Mouse (Mus musculus): ENCODE results near the gene Crat. TPM values are rescaled to one million over a fixed set of nuclear protein-coding genes. Genes with fewer than 3 reads are reported as not detected.

Gene Crat
- polyA plus RNA-seq, 1 experiment from 2014 or later = 61.5 TPM

DNA sequence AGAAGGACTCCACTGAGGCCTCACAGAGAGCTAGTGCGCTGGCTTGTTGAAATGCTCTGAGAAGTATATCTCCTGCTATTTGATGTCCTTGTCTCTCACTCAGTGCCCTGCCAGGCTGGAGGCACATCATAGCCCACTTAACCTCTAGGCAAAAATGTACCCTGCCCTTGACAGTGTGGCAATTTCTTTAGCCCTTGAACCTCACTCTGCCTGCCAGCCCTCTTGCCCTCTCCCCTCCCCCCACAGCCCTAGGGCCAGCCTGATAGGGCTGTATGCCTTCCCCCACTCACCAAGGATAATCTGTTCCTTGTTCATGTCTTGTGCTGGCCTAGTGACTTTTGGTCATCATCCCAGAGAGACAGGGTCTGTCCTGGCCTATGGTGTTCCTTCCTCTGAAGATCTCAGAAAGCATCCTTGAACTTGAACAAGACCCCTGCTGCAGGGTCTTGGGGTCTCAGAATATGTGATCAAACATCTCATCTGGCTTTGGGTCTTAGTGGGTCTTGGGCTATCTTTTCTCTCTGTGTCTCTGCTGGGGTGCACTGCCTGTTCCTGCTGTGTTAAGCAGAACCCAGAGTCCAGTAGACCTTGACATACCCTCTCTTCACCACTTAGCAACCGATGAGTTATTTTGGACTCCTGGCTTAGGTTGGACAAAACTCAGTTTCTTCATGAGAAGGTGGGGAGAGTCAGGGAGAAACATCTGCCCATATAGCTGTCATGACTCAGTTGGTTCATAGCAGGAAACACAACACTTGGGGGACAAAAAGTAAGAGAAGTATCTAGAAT is 50.1 kb downstream of the Crat start:
- no peaks in the 10 kb centered on the region for H3K27me3 ChIP-seq (ENCODE audit: control insufficient read depth, insufficient read depth, low read length)
- H3K9me3 ChIP-seq (replicated peaks; ENCODE audit: control insufficient read depth, low read length) = no peaks in the 10 kb centered on the region; the same call in 1 of the 2 replicates
- no peak overlapping the region; the same call in 1 of the 2 replicates for H3K27ac ChIP-seq (ENCODE audit: low read depth, low read length)
- H3K4me2 ChIP-seq = peak overlapping the region; percentile 85
- 82% methylated on average over 2 of the region's 2 CpGs for WGBS (ENCODE audit: insufficient replicate concordance)
- H3K36me3 ChIP-seq (ENCODE audit: control insufficient read depth, insufficient read depth, low read length) = peaks cover 26% of the 10 kb centered on the region
- H3K9ac ChIP-seq (ENCODE audit: low read depth, low read length) = peak overlapping the region; percentile 90
- ATAC-seq (replicated peaks; ENCODE audit: insufficient number of reproducible peaks, low FRiP score, low TSS enrichment) = no peak
- H3K4me1 ChIP-seq (ENCODE audit: control insufficient read depth, insufficient read depth, low read length) = peaks cover 15% of the 10 kb centered on the region
- H3K4me3 ChIP-seq (ENCODE audit: low read depth, low read length) = peak overlapping the region; percentile 98

GRCm38 (mm10) chr2:30363773-30364650 is 51.6 kb downstream of the Crat start, which contains the start of gene Miga2:
Gene Miga2, plus strand, starts transcription at chr2:30364233.
- peak within 1 kb of the TSS; percentile 87 for H3K27ac ChIP-seq (ENCODE audit: low read depth, low read length)
- peak; percentile 98 for ATAC-seq (replicated peaks; ENCODE audit: insufficient number of reproducible peaks, low FRiP score, low TSS enrichment)
- H3K9me3 ChIP-seq (replicated peaks; ENCODE audit: control insufficient read depth, low read length) = no peaks in the 10 kb centered on the region; the same call in 1 of the 2 replicates
- H3K4me3 ChIP-seq (ENCODE audit: low read depth, low read length) = peak within 1 kb of the TSS; percentile 98
- peaks cover 15% of the 10 kb centered on the region for H3K4me1 ChIP-seq (ENCODE audit: control insufficient read depth, insufficient read depth, low read length)
- peak within 1 kb of the TSS; percentile 85 for H3K4me2 ChIP-seq
- H3K36me3 ChIP-seq (ENCODE audit: control insufficient read depth, insufficient read depth, low read length) = peaks cover 12% of the 10 kb centered on the region
- no peaks in the 10 kb centered on the region for H3K27me3 ChIP-seq (ENCODE audit: control insufficient read depth, insufficient read depth, low read length)
- peak within 1 kb of the TSS; percentile 90 for H3K9ac ChIP-seq (ENCODE audit: low read depth, low read length)
- WGBS (ENCODE audit: insufficient replicate concordance) = under 1% methylated on average over 54 of the region's 54 CpGs

DNA sequence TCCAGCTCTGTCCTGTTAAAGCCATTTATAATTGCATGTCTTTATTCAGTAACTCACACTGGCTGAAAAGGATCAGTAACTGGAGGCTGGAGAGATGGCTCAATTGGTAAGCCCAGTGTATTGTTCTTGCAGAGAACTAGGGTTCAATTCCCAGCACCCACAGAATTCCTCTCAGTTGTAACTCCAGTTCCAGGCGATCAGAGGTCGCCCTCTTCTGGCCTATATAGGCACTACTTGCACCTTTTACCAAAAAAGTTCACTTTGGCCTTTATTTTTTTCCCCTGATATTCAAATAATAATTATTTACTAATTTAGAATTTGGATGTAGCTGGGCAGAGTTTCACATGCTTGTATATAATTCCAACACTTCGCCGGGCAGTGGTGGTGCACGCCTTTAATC is 52.7 kb downstream of the Crat start:
- Histone ChIP-seq H3K36me3 (ENCODE audit: control insufficient read depth, insufficient read depth, low read length) (peaks cover 9% of the 10 kb centered on the region), H3K9me3 (replicated peaks; ENCODE audit: control insufficient read depth, low read length) (no peaks in the 10 kb centered on the region; the same call in 1 of the 2 replicates), H3K4me1 (ENCODE audit: control insufficient read depth, insufficient read depth, low read length) (peaks cover 24% of the 10 kb centered on the region), H3K27ac (ENCODE audit: low read depth, low read length) (no peak overlapping the region), H3K4me2 (no peak overlapping the region), H3K27me3 (ENCODE audit: control insufficient read depth, insufficient read depth, low read length) (no peaks in the 10 kb centered on the region), H3K4me3 (ENCODE audit: low read depth, low read length) (no peak overlapping the region), H3K9ac (ENCODE audit: low read depth, low read length) (no peak overlapping the region)
- ATAC-seq (replicated peaks; ENCODE audit: insufficient number of reproducible peaks, low FRiP score, low TSS enrichment) = no peak
- WGBS (ENCODE audit: insufficient replicate concordance) = 71% methylated on average over 5 of the region's 5 CpGs

GRCm38 (mm10) chr2:30360626-30361025 is 55.0 kb downstream of the Crat start:
- Histone ChIP-seq H3K4me2 (no peak overlapping the region), H3K36me3 (ENCODE audit: control insufficient read depth, insufficient read depth, low read length) (no peaks in the 10 kb centered on the region), H3K4me3 (ENCODE audit: low read depth, low read length) (no peak overlapping the region), H3K27ac (ENCODE audit: low read depth, low read length) (no peak overlapping the region), H3K9me3 (replicated peaks; ENCODE audit: control insufficient read depth, low read length) (no peaks in the 10 kb centered on the region; the same call in 1 of the 2 replicates), H3K4me1 (ENCODE audit: control insufficient read depth, insufficient read depth, low read length) (peaks cover 41% of the 10 kb centered on the region), H3K9ac (ENCODE audit: low read depth, low read length) (no peak overlapping the region), H3K27me3 (ENCODE audit: control insufficient read depth, insufficient read depth, low read length) (no peaks in the 10 kb centered on the region)
- WGBS (ENCODE audit: insufficient replicate concordance) = 76% methylated on average over 10 of the region's 10 CpGs
- no peak for ATAC-seq (replicated peaks; ENCODE audit: insufficient number of reproducible peaks, low FRiP score, low TSS enrichment)

GRCm38 (mm10) chr2:30358533-30359531 is 56.8 kb downstream of the Crat start, which contains the start of gene Sh3glb2:
Gene Sh3glb2, minus strand, starts transcription at chr2:30359337.
- H3K4me1 ChIP-seq (ENCODE audit: control insufficient read depth, insufficient read depth, low read length) = peaks cover 36% of the 10 kb centered on the region
- ATAC-seq (replicated peaks; ENCODE audit: insufficient number of reproducible peaks, low FRiP score, low TSS enrichment) = peak; percentile 70
- H3K4me3 ChIP-seq (ENCODE audit: low read depth, low read length) = peak within 1 kb of the TSS; percentile 89
- no peaks in the 10 kb centered on the region for H3K27me3 ChIP-seq (ENCODE audit: control insufficient read depth, insufficient read depth, low read length)
- peak within 1 kb of the TSS; percentile 95 for H3K4me2 ChIP-seq
- peak within 1 kb of the TSS; percentile 85 for H3K9ac ChIP-seq (ENCODE audit: low read depth, low read length)
- peaks cover 1% of the 10 kb centered on the region; the same call in 1 of the 2 replicates for H3K36me3 ChIP-seq (ENCODE audit: control insufficient read depth, insufficient read depth, low read length)
- WGBS (ENCODE audit: insufficient replicate concordance) = 3% methylated on average over 51 of the region's 73 CpGs
- H3K27ac ChIP-seq (ENCODE audit: low read depth, low read length) = peak within 1 kb of the TSS; percentile 24
- H3K9me3 ChIP-seq (replicated peaks; ENCODE audit: control insufficient read depth, low read length) = no peaks in the 10 kb centered on the region; the same call in 1 of the 2 replicates

DNA sequence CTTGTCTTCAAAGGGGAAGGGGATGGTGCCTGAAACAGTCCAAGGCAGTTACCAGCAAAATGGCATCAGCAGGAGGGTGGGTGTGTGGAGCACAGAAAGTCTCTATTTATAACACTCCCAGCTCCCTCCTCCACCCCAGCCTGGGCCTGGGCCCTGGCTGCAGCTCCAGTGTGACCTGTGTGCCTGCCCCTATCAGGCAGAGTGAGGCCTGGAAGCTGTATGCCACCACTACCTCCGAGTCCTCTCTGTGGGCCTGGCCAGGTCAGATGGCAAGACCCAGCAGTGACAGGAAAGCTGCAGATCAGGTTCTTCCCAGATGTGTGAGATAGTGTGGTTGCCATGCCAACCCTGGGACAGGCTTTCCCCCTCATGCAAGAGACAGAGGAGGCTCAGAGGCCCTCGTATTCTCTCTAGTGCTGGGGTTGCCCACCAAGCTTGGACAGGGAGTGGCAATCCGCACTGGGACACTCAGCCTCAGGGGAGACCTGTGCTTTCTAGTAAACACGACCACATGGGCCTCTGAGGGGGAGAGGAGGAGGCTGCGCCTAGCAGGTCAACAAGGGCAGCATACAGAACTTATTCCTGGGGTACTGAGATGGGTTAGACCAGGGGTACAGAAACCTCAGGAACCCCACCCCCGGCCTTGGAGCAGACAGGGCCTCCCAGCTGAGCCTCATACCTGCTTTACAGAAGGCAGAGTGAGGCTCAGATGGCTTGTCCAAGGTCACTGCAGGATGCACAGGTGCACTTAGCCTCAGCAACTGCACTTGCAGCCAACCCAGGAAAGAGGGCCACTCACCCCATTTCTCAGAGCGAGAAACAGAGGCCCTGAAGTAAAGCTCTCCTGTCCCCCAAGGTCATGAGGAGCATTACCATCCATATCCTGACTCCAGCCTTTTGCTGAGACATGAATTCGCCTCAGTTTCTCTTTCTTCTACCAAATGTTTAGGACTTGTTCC is 57.8 kb downstream of the Crat start:
- Histone ChIP-seq H3K4me2 (peak overlapping the region; percentile 95), H3K4me1 (ENCODE audit: control insufficient read depth, insufficient read depth, low read length) (peaks cover 36% of the 10 kb centered on the region), H3K27ac (ENCODE audit: low read depth, low read length) (peak overlapping the region; percentile 24), H3K36me3 (ENCODE audit: control insufficient read depth, insufficient read depth, low read length) (peaks cover 6% of the 10 kb centered on the region; the same call in 1 of the 2 replicates), H3K9me3 (replicated peaks; ENCODE audit: control insufficient read depth, low read length) (no peaks in the 10 kb centered on the region; the same call in 1 of the 2 replicates), H3K4me3 (ENCODE audit: low read depth, low read length) (peak overlapping the region; percentile 89), H3K9ac (ENCODE audit: low read depth, low read length) (peak overlapping the region; percentile 85), H3K27me3 (ENCODE audit: control insufficient read depth, insufficient read depth, low read length) (no peaks in the 10 kb centered on the region)
- WGBS (ENCODE audit: insufficient replicate concordance) = 48% methylated on average over 8 of the region's 8 CpGs
- ATAC-seq (replicated peaks; ENCODE audit: insufficient number of reproducible peaks, low FRiP score, low TSS enrichment) = no peak

GRCm38 (mm10) chr2:30356906-30357305 is 58.7 kb downstream of the Crat start:
- 55% methylated on average over 9 of the region's 9 CpGs for WGBS (ENCODE audit: insufficient replicate concordance)
- peak overlapping the region; percentile 95 for H3K4me2 ChIP-seq
- peaks cover 6% of the 10 kb centered on the region; the same call in 1 of the 2 replicates for H3K36me3 ChIP-seq (ENCODE audit: control insufficient read depth, insufficient read depth, low read length)
- no peaks in the 10 kb centered on the region for H3K27me3 ChIP-seq (ENCODE audit: control insufficient read depth, insufficient read depth, low read length)
- H3K9me3 ChIP-seq (replicated peaks; ENCODE audit: control insufficient read depth, low read length) = no peaks in the 10 kb centered on the region
- H3K27ac ChIP-seq (ENCODE audit: low read depth, low read length) = peak overlapping the region; percentile 24
- peak overlapping the region; percentile 16; the same call in 1 of the 2 replicates for H3K4me3 ChIP-seq (ENCODE audit: low read depth, low read length)
- no peak overlapping the region for H3K9ac ChIP-seq (ENCODE audit: low read depth, low read length)
- peaks cover 36% of the 10 kb centered on the region for H3K4me1 ChIP-seq (ENCODE audit: control insufficient read depth, insufficient read depth, low read length)
- no peak for ATAC-seq (replicated peaks; ENCODE audit: insufficient number of reproducible peaks, low FRiP score, low TSS enrichment)

Measured in heart, embryonic 11.5 days (tissue).